Mouse (Mus musculus): ENCODE data around the gene Hoxd13.

Hoxd13 gene

DNA sequence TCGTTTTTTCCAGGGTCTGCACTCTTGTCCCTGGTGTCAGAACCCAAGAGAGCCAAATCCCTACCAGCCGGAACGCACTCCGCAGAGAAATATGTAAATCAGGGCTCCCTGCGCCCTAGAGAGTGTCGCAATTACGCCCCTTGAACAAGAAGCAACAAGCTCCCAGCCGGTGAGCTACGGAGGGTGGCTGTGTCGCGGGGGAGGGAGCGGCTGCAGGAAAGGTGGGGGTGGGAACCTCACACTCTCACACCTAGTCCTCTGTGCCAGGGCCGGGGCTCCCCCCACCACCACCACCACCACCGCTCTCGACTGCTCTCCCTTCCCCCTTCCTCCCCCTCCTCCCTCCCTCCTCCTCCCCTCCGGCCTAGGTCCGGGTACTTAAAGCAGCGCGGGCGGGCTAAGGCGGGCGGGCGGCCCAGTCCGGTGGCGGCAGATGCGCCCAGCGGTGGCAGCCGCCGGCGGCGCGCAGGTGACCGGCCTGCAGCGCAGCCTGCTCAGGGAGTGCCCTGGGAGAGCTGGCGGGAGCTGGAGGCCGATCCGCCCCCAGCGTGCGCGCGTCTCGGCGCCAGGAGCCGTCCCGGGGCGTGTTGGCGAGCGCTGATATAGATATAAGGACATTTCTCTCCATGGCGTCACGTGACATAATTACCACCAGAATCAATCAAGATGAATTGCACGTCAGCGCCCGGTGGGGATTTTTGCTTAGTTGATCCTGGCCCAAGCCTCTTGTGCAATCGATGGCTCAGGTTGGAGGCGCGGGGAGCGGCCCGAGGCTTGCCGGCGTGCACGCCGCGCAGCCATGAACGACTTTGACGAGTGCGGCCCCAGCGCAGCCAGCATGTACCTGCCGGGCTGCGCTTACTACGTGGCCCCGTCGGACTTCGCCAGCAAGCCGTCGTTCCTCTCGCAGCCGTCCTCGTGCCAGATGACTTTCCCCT is 13.8 kb downstream of the Hoxd13 start:
- DNase-seq = no peak

DNA sequence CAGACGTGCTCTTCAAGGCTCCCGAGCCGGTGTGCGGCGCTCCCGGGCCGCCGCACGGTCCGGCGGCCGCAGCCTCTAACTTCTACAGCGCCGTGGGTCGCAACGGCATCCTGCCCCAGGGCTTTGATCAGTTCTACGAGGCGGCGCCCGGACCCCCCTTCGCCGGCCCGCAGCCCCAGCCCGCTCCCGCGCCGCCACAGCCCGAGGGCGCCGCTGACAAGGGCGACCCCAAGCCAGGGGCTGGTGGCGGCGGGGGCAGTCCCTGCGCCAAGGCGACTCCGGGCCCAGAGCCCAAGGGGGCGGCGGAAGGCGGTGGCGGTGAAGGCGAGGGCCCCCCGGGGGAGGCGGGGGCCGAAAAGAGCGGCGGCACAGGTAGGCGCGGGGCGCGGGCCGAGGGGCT is 14.7 kb downstream of the Hoxd13 start:
- no peak for DNase-seq

DNA sequence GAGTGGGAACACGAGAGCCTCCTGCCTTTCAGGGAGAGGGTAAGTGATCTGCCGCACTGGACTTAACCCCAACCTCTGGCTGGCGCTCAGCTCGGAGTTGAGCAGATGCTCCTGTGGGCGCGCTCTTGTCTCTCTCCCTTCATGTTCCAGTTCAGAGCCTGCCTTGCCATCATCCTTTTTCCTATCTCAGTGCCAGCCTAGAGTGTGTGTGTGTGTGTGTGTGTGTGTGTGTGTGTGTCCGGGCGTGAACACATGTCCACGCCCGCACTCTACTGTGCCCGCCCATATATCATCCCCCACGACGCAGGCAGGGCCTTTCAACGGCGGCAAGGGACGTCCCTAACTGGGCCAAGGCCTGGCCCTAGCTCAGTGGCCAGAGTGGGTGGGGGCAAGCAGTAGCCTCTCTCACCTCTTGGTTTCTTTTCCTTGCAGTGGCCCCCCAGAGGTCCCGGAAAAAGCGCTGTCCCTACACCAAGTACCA is 15.4 kb downstream of the Hoxd13 start:
- DNase-seq = no peak

DNA sequence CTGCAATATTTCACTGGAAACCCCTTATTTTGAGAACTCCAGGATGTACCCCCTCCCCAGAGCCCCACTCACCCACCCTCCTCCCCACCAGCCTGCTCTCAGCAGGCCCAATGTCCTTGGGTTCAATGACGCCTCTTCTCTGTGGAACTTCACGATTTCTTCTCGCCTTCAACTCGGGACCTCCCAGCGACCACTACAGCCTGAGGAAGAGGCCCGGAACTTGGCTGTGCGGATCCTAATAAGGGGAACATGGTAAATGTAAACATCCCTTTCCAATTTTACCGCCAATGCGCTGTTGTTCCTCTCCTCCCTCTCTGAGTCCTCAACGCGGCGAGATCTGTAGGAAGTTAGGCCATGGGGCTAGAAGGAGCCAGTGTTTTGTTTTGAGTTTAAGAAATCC is 16.0 kb downstream of the Hoxd13 start:
- no peak for DNase-seq

DNA sequence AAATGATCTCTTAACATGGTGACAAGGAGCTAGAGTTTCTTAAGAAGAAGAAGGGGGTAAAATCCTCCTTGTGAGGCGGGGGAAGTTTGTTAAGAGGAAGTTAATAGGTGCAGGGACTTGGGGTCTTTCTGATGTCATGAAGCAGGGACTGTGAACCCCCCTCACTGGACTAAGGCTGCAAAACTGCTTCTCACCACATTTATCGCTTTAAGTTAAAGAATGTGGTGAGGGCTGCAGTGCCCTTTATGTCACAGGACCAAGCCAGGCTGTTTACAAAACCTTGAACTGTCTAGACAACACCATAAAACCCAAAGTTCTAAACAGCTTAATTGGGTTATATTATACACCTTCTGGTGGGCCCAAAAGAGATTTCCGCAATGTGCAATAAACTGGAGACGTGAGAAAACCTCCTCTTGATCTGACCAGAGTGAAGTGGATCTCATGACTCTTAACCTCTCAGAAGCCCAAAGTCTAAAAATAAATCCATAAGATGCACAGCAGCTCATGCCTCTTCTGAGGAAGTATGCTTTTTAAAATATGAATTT is 17.0 kb downstream of the Hoxd13 start:
- no peak for DNase-seq

DNA sequence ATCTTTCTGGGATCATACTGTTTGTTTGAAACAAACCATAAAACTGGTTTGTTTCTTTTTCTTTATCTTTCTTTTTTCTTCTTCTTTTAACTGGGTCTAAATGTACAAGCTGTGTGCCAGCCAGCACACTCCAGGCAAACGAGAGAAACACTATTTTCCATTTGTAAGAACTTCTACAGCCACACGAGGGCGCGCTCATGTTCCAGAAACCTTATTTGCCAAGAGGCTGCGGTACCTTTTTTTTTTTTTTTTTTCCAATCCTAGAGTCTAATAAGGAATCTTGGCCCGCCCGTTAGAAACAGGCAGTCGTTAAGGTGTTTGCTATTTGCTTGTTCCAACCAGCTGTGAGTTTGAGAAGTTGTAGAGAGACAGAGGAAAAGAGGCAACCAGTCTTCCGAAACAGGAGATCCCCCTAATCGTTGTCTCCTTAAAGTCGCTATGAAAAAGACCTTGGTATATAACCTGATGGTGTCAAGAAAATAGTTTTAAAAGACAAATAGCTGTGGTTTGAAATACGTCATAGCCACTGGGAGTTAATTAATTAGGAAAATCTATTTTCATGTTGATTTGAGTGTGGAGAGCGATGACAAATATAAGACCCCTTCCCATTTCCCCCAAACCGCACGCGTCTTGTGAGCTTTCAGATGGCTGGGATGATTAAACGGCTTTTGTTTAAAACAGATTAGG is 18.3 kb downstream of the Hoxd13 start:
- DNase-seq = no peak

DNA sequence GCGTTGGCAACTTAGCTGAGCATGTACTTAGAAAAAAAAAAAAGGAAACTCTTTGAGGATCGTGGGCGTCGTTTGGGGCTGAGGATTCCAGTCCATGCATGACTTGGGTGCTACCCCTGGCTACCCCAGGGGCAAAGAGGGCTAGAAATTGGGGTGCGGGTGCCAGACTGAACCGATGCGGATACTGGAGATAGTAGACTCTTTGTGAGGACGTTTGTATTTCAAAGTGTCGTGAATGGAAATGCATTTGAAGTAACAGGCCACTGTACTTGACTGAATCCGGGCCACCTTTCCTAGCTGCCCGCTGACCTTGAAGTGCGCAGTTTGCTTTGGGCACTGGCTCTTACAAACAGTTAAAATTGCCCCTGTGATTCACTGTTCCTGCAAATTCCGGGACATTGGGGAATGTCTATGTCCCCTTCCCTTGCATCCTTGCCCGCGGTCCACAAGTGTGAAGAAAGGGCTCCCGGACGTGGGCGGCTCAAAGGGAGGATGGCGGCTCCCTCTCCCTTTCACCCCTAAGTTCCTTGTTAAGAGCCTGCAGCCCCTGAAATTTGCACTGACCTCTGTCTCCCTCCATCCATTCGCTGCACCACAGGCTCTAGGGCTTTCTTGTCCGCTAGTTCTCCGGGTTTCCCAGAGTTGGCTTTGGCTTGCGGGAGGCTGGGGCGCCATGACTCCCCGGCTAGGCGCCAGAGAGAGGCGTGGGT is 19.0 kb downstream of the Hoxd13 start:
- DNase-seq = no peak

DNA sequence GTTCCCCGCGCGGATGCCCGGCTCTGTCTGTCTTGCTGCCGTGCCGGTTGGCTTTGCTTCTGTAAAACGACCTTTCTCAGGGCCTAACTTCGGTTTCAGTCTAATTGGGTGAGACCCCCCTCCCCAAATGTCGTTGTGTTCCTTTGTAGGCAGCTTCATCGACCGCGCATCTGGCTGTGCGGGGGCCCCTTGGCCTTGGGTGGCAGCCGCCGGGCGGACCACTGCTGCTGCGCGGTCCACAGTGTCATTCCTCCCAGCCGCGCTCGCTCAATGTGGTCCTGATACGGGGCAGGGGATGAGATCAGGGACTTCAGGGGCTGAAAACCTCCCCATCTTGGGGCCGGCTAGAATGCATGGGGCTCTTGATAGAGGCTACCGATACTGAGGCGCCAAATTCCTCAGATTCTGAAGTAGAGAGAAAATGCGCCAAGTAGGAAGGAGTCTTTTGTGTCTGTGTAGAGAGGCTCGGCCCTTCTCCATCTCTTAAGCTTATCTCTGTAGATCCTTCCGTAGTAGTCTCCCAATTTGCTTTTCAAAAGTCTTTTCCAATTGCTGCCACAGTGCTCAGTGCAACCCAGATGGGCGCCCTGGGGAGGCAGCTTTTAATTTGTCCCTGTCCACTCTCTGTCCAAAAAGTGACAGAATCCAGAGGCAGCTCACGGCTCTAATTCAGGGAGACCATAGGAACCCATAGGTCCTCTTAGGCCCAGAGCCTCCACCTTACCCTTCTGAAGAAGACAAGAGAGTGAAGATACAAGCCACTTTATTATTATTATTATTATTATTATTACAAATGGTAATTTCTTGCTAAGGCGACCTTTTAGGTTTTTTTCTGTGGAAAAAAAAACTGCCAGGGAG is 19.8 kb downstream of the Hoxd13 start:
- no peak for DNase-seq

DNA sequence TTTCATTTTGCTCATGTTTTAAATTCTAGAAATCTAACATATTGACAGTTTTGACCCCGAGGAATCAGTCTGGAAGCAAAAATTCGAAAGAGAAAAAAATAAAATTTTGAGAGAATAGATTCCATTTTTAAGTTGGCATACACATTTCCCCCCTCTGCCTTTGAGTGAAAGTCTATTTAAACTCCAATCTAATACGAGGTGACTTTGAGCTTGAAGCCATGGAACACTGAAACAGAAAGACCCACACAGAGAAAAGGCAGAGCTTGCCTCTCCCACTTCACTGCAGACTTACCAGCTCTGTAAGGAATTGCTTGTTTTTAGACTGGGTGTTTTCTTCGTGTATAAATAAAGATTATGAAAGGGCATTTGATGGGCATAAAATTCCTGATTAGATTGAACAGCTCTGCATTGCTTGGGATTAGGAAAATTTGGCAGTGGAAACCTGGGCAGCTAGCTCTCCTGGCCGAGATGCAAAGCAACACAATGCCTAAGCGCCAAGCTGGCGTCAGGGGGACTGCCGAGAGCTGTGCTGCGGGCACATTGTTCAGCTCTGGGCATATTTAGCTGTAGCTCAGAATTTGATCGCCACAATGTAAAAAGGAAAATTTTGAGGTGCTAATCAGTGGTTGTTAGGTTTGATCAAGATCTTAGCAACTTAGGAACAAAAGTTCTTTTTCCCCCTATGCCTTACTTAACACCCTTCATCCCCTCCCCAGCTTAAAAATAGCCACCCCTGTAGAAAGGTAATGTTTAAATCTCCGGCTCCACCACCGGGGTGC is 20.9 kb downstream of the Hoxd13 start:
- DNase-seq = no peak

DNA sequence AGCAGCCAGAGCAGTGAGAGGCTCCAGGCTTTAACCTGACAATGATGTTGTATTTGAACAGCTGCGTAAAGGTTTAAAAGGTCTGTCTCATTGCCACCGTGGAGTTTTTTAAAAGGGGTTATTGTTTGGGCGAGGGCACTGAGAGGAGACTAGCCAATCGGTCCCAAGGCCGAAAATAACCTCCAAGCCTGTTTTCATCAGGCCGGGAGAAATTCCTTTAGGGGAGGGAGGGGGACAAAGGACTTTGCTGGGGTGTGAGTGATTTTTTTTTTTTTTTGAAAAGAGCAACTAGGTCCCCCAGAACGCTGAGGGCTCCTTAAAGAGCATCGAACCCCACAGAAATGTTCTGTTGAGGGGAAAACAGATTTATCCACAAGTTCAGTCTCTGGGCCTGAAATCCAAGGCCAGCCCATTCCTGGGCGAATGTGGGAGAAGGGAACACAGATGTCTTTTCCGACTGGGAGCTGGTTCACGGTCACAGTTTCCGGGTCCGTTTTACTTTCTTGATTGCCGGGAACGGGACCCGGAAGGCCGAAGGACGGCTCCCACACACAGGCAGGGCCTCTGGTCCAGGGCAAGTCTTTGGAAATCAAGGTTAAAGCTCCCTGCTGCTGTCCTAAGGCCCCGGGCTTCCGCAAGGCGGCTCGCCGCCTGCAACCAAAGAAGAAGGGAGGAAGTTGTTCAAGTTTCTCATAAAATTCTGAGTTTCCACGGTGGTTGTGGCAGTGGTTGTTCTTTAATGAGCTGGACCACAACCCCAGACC is 21.6 kb downstream of the Hoxd13 start:
- no peak for DNase-seq

DNA sequence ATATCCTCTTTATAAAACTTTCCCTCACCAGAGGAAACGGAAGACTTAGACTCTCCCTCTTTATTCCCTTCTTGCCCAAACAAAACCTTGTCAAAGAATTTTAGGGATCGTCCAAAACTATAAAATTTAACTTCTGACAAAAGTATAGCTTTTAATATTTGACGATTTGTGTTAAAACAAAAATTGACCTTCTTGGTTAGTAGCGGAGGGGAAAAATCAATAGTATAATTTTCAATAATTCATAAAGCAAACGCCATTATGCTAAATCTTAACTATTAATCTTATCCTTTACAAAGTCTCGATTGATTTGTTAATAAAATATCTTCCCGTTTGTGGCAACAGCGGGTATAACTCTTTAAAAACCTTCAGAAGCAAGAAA is 22.2 kb downstream of the Hoxd13 start:
- no peak for DNase-seq

DNA sequence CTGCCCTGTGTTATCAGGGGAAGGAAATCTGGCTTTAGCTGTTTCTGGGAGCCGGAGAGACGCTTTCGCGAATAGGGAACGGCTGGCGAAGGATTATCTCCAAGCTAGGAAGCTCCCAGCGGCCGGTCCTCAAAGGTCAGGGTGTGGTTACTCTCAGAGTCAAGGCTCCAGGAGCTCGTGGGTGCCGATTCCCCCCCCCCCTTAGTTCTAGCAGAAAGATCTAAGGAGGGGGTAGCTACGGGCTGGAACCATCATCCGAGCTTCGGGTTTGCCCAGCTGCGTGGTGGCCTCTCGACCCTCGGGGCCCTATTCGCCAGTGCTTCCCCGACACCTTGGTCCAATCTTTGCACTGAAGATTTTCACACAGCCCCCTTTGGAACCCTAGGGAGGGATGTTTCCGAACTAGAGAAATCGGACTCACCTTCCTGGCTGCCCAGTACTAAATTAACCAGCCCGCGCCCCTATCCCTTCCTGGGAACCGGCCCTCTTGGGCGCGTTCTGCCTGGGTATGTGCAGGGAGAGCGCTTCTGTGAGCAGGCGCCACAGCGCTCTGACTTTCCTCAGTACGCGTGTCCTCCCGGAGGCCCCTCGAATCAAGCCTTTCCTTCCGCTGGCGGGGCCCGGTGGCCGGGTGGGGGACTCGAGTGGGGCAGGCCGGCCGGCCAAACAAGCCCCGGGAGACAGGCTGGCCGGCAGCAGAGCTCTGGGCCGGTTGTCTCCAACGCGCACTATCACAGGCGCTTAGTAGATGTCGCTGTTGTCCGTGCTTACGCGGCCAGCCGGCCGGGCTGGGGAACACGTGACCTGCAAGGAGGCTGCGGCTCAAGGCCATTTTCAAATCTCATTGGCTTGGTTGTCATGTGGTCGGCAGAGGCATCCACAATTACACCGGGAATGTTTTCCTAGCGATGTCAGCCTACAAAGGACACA is 23.2 kb downstream of the Hoxd13 start, which contains the start of gene Hoxd10:
Gene Hoxd10 (plus strand): TSS at position 903 of the 930 bp plus-strand sequence.
- no peak for DNase-seq

DNA sequence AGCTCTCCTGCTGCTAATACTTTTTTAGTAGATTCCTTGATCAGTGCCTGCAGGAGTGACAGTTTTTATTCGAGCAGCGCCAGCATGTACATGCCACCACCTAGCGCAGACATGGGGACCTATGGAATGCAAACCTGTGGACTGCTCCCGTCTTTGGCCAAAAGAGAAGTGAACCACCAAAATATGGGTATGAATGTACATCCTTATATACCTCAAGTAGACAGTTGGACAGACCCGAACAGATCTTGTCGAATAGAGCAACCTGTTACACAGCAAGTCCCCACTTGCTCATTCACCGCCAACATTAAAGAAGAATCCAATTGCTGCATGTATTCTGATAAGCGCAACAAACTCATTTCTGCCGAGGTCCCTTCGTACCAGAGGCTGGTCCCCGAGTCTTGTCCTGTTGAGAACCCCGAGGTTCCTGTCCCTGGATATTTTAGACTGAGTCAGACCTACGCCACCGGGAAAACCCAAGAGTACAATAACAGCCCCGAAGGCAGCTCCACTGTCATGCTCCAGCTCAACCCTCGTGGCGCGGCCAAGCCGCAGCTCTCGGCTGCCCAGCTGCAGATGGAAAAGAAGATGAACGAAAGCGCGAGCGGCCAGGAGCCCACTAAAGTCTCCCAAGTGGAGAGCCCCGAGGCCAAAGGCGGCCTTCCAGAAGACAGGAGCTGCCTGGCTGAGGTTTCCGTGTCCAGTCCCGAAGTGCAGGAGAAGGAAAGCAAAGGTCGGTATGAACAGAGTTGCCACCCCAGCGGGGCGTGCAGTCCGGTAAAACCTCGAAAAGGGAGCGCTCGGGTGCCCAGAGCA is 24.1 kb downstream of the Hoxd13 start:
- DNase-seq = no peak

DNA sequence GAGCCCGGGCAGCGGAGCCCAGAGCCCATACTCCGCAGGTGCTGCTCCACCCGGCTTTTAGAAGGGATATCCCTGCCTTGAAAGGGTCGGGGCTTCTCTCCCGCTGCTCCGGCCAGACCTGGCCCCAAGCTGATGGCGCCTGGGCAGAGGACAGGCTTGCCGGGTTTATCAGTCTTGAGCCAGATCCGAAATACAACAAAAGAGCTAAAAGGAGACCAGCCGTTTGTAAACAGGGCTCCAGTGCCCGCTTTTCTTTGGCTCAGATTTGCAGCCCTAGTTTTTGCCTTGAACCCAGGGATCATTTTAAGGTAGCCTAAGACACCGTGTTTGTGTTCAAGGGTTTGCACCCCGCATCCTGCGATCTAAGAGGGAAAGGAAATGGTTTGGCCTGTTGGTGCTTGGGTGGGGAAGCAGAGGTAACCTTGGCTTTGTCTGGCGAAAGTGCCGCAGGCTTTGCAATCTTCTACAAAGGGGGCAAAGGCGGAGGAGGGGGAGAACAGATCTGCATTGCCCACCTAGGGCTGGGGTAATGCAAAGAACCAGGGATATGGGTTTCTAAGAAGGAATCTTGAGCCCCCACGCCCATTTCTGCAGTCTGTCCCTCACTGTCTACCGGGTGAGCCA is 24.8 kb downstream of the Hoxd13 start:
- no peak for DNase-seq

DNA sequence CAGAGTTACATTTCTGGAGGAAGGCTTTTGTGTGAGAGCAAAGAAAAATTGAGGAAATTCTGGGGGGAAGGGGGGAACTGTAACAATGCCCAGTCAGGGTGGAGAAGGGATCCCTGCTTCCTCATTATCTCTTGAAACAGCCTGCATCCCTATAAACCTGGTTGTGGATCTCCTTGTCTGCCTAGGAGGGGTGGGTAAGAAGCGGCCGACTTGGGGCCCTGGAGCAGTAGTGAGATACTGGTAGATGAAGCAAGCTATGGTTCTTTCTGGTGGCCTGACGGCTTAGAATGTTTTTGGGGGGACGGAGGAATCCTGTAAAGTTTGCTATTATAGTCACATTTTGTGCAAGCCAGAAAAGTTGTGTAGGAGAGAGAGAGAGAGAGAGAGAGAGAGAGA is 25.3 kb downstream of the Hoxd13 start:
- DNase-seq = no peak

DNA sequence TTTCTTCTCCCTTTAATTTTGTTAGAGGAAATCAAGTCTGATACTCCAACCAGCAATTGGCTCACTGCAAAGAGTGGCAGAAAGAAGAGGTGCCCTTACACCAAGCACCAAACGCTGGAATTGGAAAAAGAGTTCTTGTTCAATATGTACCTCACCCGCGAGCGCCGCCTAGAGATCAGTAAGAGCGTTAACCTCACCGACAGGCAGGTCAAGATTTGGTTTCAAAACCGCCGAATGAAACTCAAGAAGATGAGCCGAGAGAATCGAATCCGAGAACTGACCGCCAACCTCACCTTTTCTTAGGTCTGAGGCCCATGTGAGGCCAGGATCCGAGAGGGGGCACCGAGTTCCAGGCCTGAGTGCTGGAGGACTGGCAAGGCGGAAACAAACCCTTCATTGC is 26.0 kb downstream of the Hoxd13 start:
- no peak for DNase-seq

DNA sequence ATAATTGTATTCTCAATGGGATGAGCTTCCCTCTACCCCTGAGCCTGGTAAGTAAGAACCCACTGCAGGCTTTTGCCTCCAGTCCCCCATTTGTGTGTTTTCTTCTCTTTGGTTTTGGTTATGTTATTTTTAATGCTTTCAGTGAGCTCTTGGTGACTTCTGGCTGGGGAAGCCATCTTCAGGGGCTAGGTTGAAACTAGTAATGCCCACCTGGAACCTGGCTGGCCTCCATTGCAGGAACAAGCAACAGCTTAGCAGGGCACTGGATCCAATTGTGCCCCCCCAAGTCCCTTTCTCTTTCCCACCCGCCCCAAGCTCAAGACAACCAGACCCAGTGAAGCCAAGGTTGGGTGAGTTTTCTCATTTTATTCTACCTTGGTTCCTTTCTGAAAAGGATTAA is 27.3 kb downstream of the Hoxd13 start:
- no peak for DNase-seq

Data from thymus, postnatal 36 days (tissue).